Mouse (Mus musculus) cerebellum, adult 2 months (tissue): Measurements from ENCODE around the gene Pfkfb2. TPM values are rescaled to one million over a fixed set of nuclear protein-coding genes. Genes with fewer than 3 reads are reported as not detected.

Experiments used
- DNase-seq, 2 experiments: peaks; one replicate each; pipeline ENCODE4 v3.0.0; 2021
- H3K27ac ChIP-seq: fragments of 200-500 bp; 2 replicates; pipeline ENCODE4 v1.5.1; 2012; ENCODE audit warnings: low read length, control low read depth, inconsistent platforms; ENCODE audit not compliant: insufficient read depth
- H3K27me3 ChIP-seq: fragments of 200-500 bp; 2 replicates; pipeline ENCODE4 v1.6.1; 2012; ENCODE audit warnings: inconsistent platforms, mild to moderate bottlenecking, low read length, moderate library complexity; ENCODE audit not compliant: control insufficient read depth, insufficient read depth
- H3K4me1 ChIP-seq: fragments of 200-500 bp; 2 replicates; pipeline ENCODE4 v1.6.1; 2011; ENCODE audit warnings: low read length; ENCODE audit not compliant: control insufficient read depth, insufficient read depth
- H3K4me3 ChIP-seq: fragments of 200-500 bp; replicated peaks from 2 replicates; pipeline ENCODE3; 2011; ENCODE audit warnings: mild to moderate bottlenecking, low read depth, low read length, control low read depth; ENCODE audit not compliant: insufficient read depth
- CTCF ChIP-seq: fragments of 200-500 bp; IDR thresholded peaks from 2 replicates; pipeline ENCODE4 v1.5.1; 2011; ENCODE audit warnings: low read depth, mild to moderate bottlenecking, control low read depth, low read length, moderate library complexity, borderline replicate concordance; ENCODE audit not compliant: insufficient read depth
- POLR2A ChIP-seq: fragments of 200-500 bp; IDR thresholded peaks from 2 replicates; pipeline ENCODE4 v1.6.1; 2011; ENCODE audit warnings: low read length, control low read depth, borderline replicate concordance; ENCODE audit not compliant: insufficient read depth
- WGBS: fragments of 180-500 bp; shearing (Covaris S2); methylation state at CpG from one replicate; pipeline ENCODE4 v1.1.7; 2018; 5-methylcytosine and 5-hydroxymethylcytosine counted together
- polyA plus RNA-seq: library from polyadenylated mRNA; depleted of rRNA; stranded (reverse); fragments of >200 nt; gene quantifications from 2 replicates; pipeline ENCODE4 v1.2.3, GENCODE M21; 2012

Pfkfb2 gene
- polyA plus RNA-seq, 1 experiment = 42.6 TPM

DNA sequence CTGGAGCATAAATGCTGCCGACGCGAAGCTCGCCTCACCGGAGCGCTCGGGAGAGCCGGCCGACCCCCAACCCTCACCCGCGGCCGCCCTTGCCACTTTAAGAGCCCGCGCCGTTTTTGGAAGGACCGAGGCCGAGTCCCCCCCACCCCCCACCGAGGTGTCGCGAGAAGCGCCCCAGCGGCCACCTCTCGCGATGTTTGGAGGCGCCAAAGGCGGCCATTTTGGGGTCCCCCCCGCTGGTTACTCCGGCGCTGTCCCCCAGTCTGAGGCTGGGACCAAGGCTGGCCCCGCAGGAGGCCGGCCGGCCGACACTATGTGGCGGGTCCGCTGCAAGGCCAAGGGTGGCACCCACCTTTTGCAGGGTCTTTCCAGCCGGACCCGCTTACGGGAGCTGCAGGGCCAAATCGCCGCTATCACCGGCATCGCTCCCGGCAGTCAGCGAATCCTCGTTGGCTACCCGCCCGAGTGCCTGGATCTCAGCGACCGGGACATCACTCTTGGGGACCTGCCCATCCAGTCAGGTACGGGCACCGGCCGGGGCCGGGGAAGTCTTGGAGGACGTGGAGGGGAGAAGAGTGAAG lies 11.7 kb downstream of the Pfkfb2 start, which contains the start of gene Yod1:
Gene Yod1 (plus strand): TSS at position 37 of the 581 bp plus-strand sequence.
- WGBS = under 1% methylated on average over 54 of the region's 54 CpGs
- H3K4me1 ChIP-seq = peaks cover 5% of the 10 kb centered on the region; the same call in 1 of the 2 replicates
- TF ChIP-seq CTCF (no peak), POLR2A (peak; percentile 57; the same call in 1 of the 2 replicates)
- H3K27ac ChIP-seq = peak within 1 kb of the TSS; percentile 96
- peak; percentile 90 to 93 for DNase-seq
- H3K4me3 ChIP-seq = peak within 1 kb of the TSS; percentile 94
- H3K27me3 ChIP-seq = no peaks in the 10 kb centered on the region

GRCm38 (mm10) chr1:130716513-130717290 lies 12.4 kb downstream of the Pfkfb2 start:
- peak in 1 of 2 experiments; percentile 72 for DNase-seq
- WGBS = under 1% methylated on average over 42 of the region's 42 CpGs

DNA sequence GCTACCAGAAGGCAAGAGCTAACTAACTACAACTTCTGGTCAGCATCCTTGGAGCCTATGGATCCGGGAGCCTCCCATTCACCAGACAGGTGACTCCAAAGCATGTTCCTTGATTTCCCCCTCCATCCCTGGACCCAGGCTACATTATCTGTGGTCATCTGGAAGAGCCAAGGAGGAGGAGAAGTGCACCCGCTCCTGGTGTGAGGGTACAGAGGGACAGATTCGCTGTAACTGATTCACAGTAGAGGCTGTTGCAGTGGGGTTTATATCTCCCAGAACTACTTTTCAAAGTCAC lies 12.9 kb downstream of the Pfkfb2 start:
- H3K27me3 ChIP-seq = no peaks in the 10 kb centered on the region
- 0% methylated on average over 3 of the region's 3 CpGs for WGBS
- TF ChIP-seq POLR2A (no peak), CTCF (no peak)
- peak overlapping the region; percentile 84 for H3K27ac ChIP-seq
- H3K4me3 ChIP-seq = peak overlapping the region; percentile 94
- DNase-seq = no peak
- H3K4me1 ChIP-seq = peaks cover 5% of the 10 kb centered on the region; the same call in 1 of the 2 replicates

More at GRCm38 (mm10) chr1:130716513-130717290, 12.4 kb downstream of the Pfkfb2 start:
- Histone ChIP-seq H3K27ac (peak overlapping the region; percentile 84), H3K27me3 (no peaks in the 10 kb centered on the region), H3K4me1 (peaks cover 5% of the 10 kb centered on the region; the same call in 1 of the 2 replicates), H3K4me3 (peak overlapping the region; percentile 94)
- no peak for TF ChIP-seq POLR2A
- no peak for TF ChIP-seq CTCF

DNA sequence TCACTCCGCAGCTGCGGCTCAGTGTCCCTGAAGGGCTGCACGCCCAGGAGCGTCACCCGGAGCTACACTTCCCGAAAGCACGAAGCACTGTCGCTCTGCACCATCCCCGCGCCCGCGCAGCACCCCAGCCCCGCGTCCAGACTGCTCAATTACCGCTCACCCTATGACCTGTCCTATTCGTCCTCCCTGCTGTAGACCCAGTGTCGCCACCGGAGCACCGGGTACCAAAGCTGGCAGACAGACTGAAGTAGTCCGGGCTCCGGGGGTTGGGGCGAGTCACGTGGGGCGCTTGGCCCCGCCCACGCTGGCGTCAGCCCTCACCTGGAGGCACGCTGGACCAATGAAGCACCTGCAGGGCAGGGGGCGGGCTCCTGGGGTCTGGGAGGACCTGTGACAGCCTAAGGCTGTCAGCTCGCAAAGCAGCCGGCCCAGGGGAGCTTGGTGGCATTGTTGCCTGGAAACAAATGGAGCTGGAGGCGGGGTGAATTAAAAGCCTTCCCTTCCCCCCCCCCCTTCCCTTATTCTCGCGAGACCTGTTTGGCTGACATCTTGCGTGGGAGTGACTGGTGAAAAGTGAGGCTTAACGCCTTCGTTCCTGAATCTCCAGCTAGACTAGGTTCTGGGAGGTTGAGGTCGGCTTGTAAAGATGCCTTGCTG lies 13.4 kb downstream of the Pfkfb2 start, which contains the start of gene Gm29427:
Gene Gm29427 (minus strand): TSS at position 239 of the 657 bp plus-strand sequence.
- Histone ChIP-seq H3K4me3 (peak within 1 kb of the TSS; percentile 94), H3K27me3 (no peaks in the 10 kb centered on the region), H3K27ac (peak within 1 kb of the TSS; percentile 84), H3K4me1 (peaks cover 5% of the 10 kb centered on the region; the same call in 1 of the 2 replicates)
- peak; percentile 99 for DNase-seq
- TF ChIP-seq CTCF (no peak), POLR2A (peak; percentile 57; the same call in 1 of the 2 replicates)
- under 1% methylated on average over 38 of the region's 38 CpGs for WGBS

GRCm38 (mm10) chr1:130714046-130714445 lies 15.0 kb downstream of the Pfkfb2 start:
- TF ChIP-seq CTCF = no peak
- no peak for TF ChIP-seq POLR2A

GRCm38 (mm10) chr1:130710283-130711080 lies 18.6 kb downstream of the Pfkfb2 start:
- Histone ChIP-seq H3K27me3 (no peaks in the 10 kb centered on the region), H3K4me1 (no peaks in the 10 kb centered on the region)
- TF ChIP-seq CTCF = no peak

More at GRCm38 (mm10) chr1:130714046-130714445, 15.0 kb downstream of the Pfkfb2 start:
- peaks cover 4% of the 10 kb centered on the region; the same call in 1 of the 2 replicates for H3K4me1 ChIP-seq
- DNase-seq = no peak
- no peaks in the 10 kb centered on the region for H3K27me3 ChIP-seq
- WGBS = 74% methylated on average over 4 of the region's 4 CpGs
- no peak overlapping the region for H3K4me3 ChIP-seq
- no peak overlapping the region for H3K27ac ChIP-seq

DNA sequence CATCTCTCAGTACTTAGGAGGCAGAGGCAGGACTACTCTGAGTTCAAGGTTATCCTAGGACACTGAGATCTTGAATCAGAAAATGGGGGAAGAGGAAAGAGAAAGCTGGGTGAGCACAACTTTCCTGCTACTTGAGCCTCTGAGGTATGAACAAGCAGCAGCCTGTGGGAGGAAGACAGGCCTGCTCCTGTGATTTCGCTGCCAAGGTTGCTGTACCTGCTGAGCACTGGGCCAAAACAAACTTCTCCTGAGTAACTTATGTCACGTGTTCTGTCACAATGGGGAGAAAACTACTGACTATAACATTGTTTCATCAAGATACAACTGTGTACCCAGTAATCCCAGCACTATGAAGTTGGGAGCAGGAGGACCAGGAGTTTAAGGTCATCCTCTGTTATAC lies 25.4 kb downstream of the Pfkfb2 start:
- no peak overlapping the region for H3K27ac ChIP-seq
- no peak overlapping the region for H3K4me3 ChIP-seq
- no peak for TF ChIP-seq CTCF
- TF ChIP-seq POLR2A = no peak
- H3K4me1 ChIP-seq = no peaks in the 10 kb centered on the region
- 83% methylated on average over 2 of the region's 2 CpGs for WGBS
- no peaks in the 10 kb centered on the region for H3K27me3 ChIP-seq
- no peak for DNase-seq

More at GRCm38 (mm10) chr1:130710283-130711080, 18.6 kb downstream of the Pfkfb2 start:
- no peak overlapping the region for H3K27ac ChIP-seq
- H3K4me3 ChIP-seq = no peak overlapping the region
- 90% methylated on average over 22 of the region's 22 CpGs for WGBS
- DNase-seq = no peak

- WGBS = 97% methylated on average over 11 of the region's 11 CpGs
- no peak overlapping the region for H3K4me3 ChIP-seq
- H3K27me3 ChIP-seq = no peaks in the 10 kb centered on the region
- TF ChIP-seq CTCF = no peak
- TF ChIP-seq POLR2A = no peak
- no peak for DNase-seq
- H3K4me1 ChIP-seq = no peaks in the 10 kb centered on the region
- no peak overlapping the region for H3K27ac ChIP-seq
These were observed 27.1 kb downstream of the Pfkfb2 start for GRCm38 (mm10) chr1:130701976-130702375.
